Mouse (Mus musculus) hematopoietic stem cell, adult 5-6 weeks (primary cell): ENCODE measurements around the gene Tmprss6. TPM values are rescaled to one million over a fixed set of nuclear protein-coding genes. Genes with fewer than 3 reads are reported as not detected.

Source experiments
- ATAC-seq, 2 experiments: fragments of 125-278 bp in 1 of 2; replicated peaks in 1 of 2; 2 replicates each; pipeline ENCODE4 v1.8.0; 2016 to 2017; ENCODE audit warnings: inconsistent platforms in 2 of 2, mild to moderate bottlenecking in 2 of 2, moderate number of reproducible peaks in 2 of 2, low read depth in 1 of 2, moderate TSS enrichment in 1 of 2; ENCODE audit not compliant: low FRiP score in 2 of 2, poor library complexity in 2 of 2, severe bottlenecking in 2 of 2, insufficient read depth in 1 of 2, low TSS enrichment in 1 of 2
- total RNA-seq: library from RNA; stranded (forward); fragments of 172-1452, 232-1000 nt; gene quantifications from 2 replicates; pipeline ENCODE4 v1.2.3, GENCODE M21; 2017

Tmprss6 gene
- total RNA-seq, 1 experiment from 2014 or later, result not detected

- no peak for ATAC-seq
These were observed 32.8 kb downstream of the Tmprss6 start for GRCm38 (mm10) chr15:78435681-78436080.

GRCm38 (mm10) chr15:78434896-78435520 is 33.4 kb downstream of the Tmprss6 start:
- peak in 1 of 2 experiments; percentile 51; a peak in 1 of 4 replicates for ATAC-seq

GRCm38 (mm10) chr15:78431541-78432121 is 36.8 kb downstream of the Tmprss6 start:
- ATAC-seq, result no peak

- ATAC-seq, result no peak
These were observed 37.6 kb downstream of the Tmprss6 start for GRCm38 (mm10) chr15:78430874-78431273.

GRCm38 (mm10) chr15:78429871-78430622 is 38.4 kb downstream of the Tmprss6 start:
- ATAC-seq, result no peak

- ATAC-seq, result 0 out of 4 replicates have a peak, but pooled peaks of 1 of the 2 experiments have one; percentile 24
These were observed 39.3 kb downstream of the Tmprss6 start for GRCm38 (mm10) chr15:78429139-78429459.

GRCm38 (mm10) chr15:78428391-78429138 is 39.9 kb downstream of the Tmprss6 start, which contains the start of gene Kctd17:
Kctd17 (plus strand) TSS chr15:78428564.
- ATAC-seq, result peak; percentile 35 to 47; a peak in 3 of 4 replicates

GRCm38 (mm10) chr15:78425230-78425629 is 43.2 kb downstream of the Tmprss6 start:
- no peak for ATAC-seq

GRCm38 (mm10) chr15:78424507-78424906 is 43.9 kb downstream of the Tmprss6 start:
- no peak for ATAC-seq

GRCm38 (mm10) chr15:78422046-78422956 is 46.1 kb downstream of the Tmprss6 start:
- peak; percentile 77 to 93 for ATAC-seq

- ATAC-seq, result no peak
These were observed 48.0 kb downstream of the Tmprss6 start for GRCm38 (mm10) chr15:78420395-78420794.

GRCm38 (mm10) chr15:78416937-78417336 is 51.5 kb downstream of the Tmprss6 start:
- no peak for ATAC-seq

GRCm38 (mm10) chr15:78414157-78414556 is 54.3 kb downstream of the Tmprss6 start:
- no peak for ATAC-seq

- no peak for ATAC-seq
These were observed 54.7 kb downstream of the Tmprss6 start for GRCm38 (mm10) chr15:78413719-78414117.

- peak in 1 of 2 experiments; percentile 43; a peak in 1 of 4 replicates for ATAC-seq
These were observed 55.2 kb downstream of the Tmprss6 start for GRCm38 (mm10) chr15:78413083-78413718.

GRCm38 (mm10) chr15:78409570-78410052 is 58.8 kb downstream of the Tmprss6 start:
- no peak for ATAC-seq
